Mouse (Mus musculus) skeletal muscle tissue, adult 2 months (tissue): ENCODE measurements around the gene Yjefn3.

ENCODE experiments used
- DNase-seq: peaks from one replicate; pipeline ENCODE4 v3.0.0-alpha.2; 2012; ENCODE audit warnings: low read depth, low spot score

The Yjefn3 gene

GRCm38 (mm10) chr8:69880841-69881240 lies 21.7 kb downstream of the Yjefn3 start:
- DNase-seq = no peak

GRCm38 (mm10) chr8:69879678-69880077 lies 22.8 kb downstream of the Yjefn3 start:
- DNase-seq = no peak

- DNase-seq = no peak
Observed at GRCm38 (mm10) chr8:69877992-69878391, 24.5 kb downstream of the Yjefn3 start.

- DNase-seq = no peak
Observed at GRCm38 (mm10) chr8:69877396-69877795, 25.1 kb downstream of the Yjefn3 start.

GRCm38 (mm10) chr8:69876967-69877366 lies 25.5 kb downstream of the Yjefn3 start:
- DNase-seq = no peak

GRCm38 (mm10) chr8:69876097-69876496 lies 26.4 kb downstream of the Yjefn3 start:
- DNase-seq = no peak

- peak; percentile 76 for DNase-seq
Observed at GRCm38 (mm10) chr8:69874654-69875053, 27.9 kb downstream of the Yjefn3 start.

GRCm38 (mm10) chr8:69874155-69874554 lies 28.4 kb downstream of the Yjefn3 start:
- DNase-seq = peak; percentile 49

- DNase-seq = no peak
Observed at GRCm38 (mm10) chr8:69870907-69871306, 31.6 kb downstream of the Yjefn3 start.

- DNase-seq = no peak
Observed at GRCm38 (mm10) chr8:69870003-69870765, 32.3 kb downstream of the Yjefn3 start.

GRCm38 (mm10) chr8:69867696-69868326 lies 34.7 kb downstream of the Yjefn3 start:
- DNase-seq = peak; percentile 44

- DNase-seq = no peak
Observed at GRCm38 (mm10) chr8:69864180-69864579, 38.3 kb downstream of the Yjefn3 start.

- DNase-seq = no peak
Observed at GRCm38 (mm10) chr8:69863387-69864020, 39.0 kb downstream of the Yjefn3 start.

- DNase-seq = no peak
Observed at GRCm38 (mm10) chr8:69861251-69861650, 41.3 kb downstream of the Yjefn3 start.

- no peak for DNase-seq
Observed at GRCm38 (mm10) chr8:69860807-69861206, 41.7 kb downstream of the Yjefn3 start.

GRCm38 (mm10) chr8:69853869-69854268 lies 48.6 kb downstream of the Yjefn3 start:
- no peak for DNase-seq

- DNase-seq = no peak
Observed at GRCm38 (mm10) chr8:69850926-69851506, 51.5 kb downstream of the Yjefn3 start.

- no peak for DNase-seq
Observed at GRCm38 (mm10) chr8:69849899-69850298, 52.6 kb downstream of the Yjefn3 start.

- DNase-seq = no peak
Observed at GRCm38 (mm10) chr8:69848951-69849350, 53.6 kb downstream of the Yjefn3 start.

- no peak for DNase-seq
Observed at GRCm38 (mm10) chr8:69847167-69848065, 55.1 kb downstream of the Yjefn3 start.
